Mouse (Mus musculus) stomach, postnatal 0 days (tissue): ENCODE measurements around the gene Armc10. TPM values are rescaled to one million over a fixed set of nuclear protein-coding genes. Genes with fewer than 3 reads are reported as not detected.
A peak's percentile ranks its signal among the peaks of the same experiment; 100 is the strongest.
"Not testable (repeated sequence)": the region's sequence is repeated elsewhere in the genome, so short reads cannot be mapped to it uniquely, and the experiment has no call there.

Experiments used
- ATAC-seq: fragments of 200-750 bp; cut with Nextera tagmentation; 2 replicates; pipeline ENCODE4 v1.8.0; 2017; ENCODE audit not compliant: low FRiP score, low TSS enrichment
- DNase-seq: peaks from one replicate; pipeline ENCODE4 v3.0.0-alpha.2; 2016; ENCODE audit warnings: low spot score
- H3K27ac ChIP-seq: fragments of 300-500 bp; sonication (generic); replicated peaks from 2 replicates; pipeline ENCODE4 v1.5.1; 2014; ENCODE audit warnings: mild to moderate bottlenecking, control low read depth
- H3K27me3 ChIP-seq: fragments of 300-500 bp; sonication (generic); 2 replicates; pipeline ENCODE4 v1.6.1; 2014; ENCODE audit warnings: low read length; ENCODE audit not compliant: control insufficient read depth, insufficient read depth
- H3K36me3 ChIP-seq: fragments of 300-500 bp; sonication (generic); 2 replicates; pipeline ENCODE4 v1.6.1; 2014; ENCODE audit warnings: low read length, mixed read lengths; ENCODE audit not compliant: control insufficient read depth, insufficient read depth
- H3K4me1 ChIP-seq: fragments of 300-500 bp; sonication (generic); replicated peaks from 2 replicates; pipeline ENCODE4 v1.6.1; 2014; ENCODE audit warnings: antibody characterized with exemption; ENCODE audit not compliant: control insufficient read depth, insufficient read depth
- H3K4me2 ChIP-seq: fragments of 300-500 bp; sonication (generic); replicated peaks from 2 replicates; pipeline ENCODE4 v1.6.1; 2014; ENCODE audit warnings: low read depth, mild to moderate bottlenecking, control low read depth, moderate library complexity
- H3K4me3 ChIP-seq: fragments of 300-500 bp; sonication (generic); 2 replicates; pipeline ENCODE4 v1.5.1; 2014; ENCODE audit warnings: low read depth, low read length, control low read depth
- H3K9ac ChIP-seq: fragments of 300-500 bp; sonication (generic); 2 replicates; pipeline ENCODE4 v1.6.1; 2014; ENCODE audit warnings: mild to moderate bottlenecking, low read length, control low read depth, mixed read lengths
- H3K9me3 ChIP-seq: fragments of 300-500 bp; sonication (generic); 2 replicates; pipeline ENCODE4 v1.6.1; 2016; ENCODE audit warnings: low read length; ENCODE audit not compliant: control insufficient read depth
- CTCF ChIP-seq: IDR thresholded peaks from 2 replicates; pipeline ENCODE4 v1.5.1; 2016; ENCODE audit warnings: antibody characterized with exemption, low read depth, mild to moderate bottlenecking, moderate library complexity
- EP300 ChIP-seq: optimal IDR thresholded peaks from 2 replicates; pipeline ENCODE3; 2016; ENCODE audit warnings: antibody characterized with exemption
- WGBS: fragments of 180-500 bp; shearing (Covaris S2); extraction: QIAGEN DNeasy Blood & Tissue Kit; methylation state at CpG from one replicate; pipeline ENCODE4 v1.1.7; 2014; 5-methylcytosine and 5-hydroxymethylcytosine counted together
- polyA plus RNA-seq: library from polyadenylated mRNA; unstranded; fragments of >200 nt; fragmentation: Nextera tagmentation; extraction: Ambion mirVana; gene quantifications from 2 replicates; pipeline ENCODE4 v1.2.1, GENCODE M21; 2015

Armc10 gene
- polyA plus RNA-seq, 1 experiment from 2014 or later: 20.5 TPM

DNA sequence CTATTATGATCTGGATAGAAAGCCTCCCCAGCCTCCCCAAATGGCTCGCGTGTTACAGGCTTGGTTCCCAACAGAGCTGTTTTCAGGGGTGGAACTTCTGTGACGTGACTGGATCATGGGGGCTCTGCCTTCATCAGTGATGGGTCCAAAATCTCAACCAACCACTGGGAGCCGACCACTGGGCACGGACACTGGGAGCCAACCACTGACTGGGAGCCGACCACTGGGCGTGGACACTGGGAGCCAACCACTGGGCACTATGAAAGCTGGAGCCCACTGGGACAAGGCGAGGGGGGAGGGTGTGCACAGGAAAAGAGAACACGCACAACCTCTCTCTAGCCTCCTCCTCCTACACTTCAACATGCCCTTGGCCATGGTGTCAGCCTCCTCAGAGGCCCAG, 38.2 kb downstream of the Armc10 start:
- Histone ChIP-seq H3K4me2 (no peak overlapping the region), H3K27ac (no peak overlapping the region), H3K27me3 (no peaks in the 10 kb centered on the region), H3K4me3 (no peak overlapping the region), H3K9me3 (no peaks in the 10 kb centered on the region), H3K9ac (no peak overlapping the region), H3K36me3 (no peaks in the 10 kb centered on the region), H3K4me1 (no peaks in the 10 kb centered on the region)
- ATAC-seq (no peak), DNase-seq (no peak)
- WGBS: 93% methylated on average over 9 of the region's 9 CpGs
- TF ChIP-seq CTCF (no peak), EP300 (no peak)

DNA sequence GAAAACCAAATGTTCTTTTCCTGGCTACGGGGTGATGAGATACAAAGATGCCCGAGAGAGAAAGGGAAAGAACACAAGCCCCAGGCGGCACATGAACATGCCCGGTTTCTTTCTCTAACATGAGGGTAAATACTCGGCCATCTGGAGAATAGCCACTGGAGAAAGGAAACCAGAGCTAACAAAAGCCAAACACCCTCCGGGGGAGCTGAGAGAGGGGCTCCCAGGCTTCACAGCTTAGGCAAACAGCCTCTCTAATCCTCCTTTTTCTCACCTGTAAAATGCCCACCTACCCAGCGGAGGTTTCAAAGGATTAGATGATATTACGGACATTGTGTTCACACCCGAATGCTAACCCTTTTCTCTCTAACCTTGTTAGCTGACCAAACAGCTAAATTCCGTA, 39.4 kb downstream of the Armc10 start:
- Histone ChIP-seq H3K9me3 (no peaks in the 10 kb centered on the region), H3K36me3 (no peaks in the 10 kb centered on the region), H3K27me3 (no peaks in the 10 kb centered on the region), H3K4me1 (no peaks in the 10 kb centered on the region), H3K4me2 (no peak overlapping the region), H3K27ac (no peak overlapping the region), H3K4me3 (no peak overlapping the region), H3K9ac (no peak overlapping the region)
- WGBS: 61% methylated on average over 10 of the region's 10 CpGs
- ATAC-seq: no peak
- no peak for DNase-seq
- no peak for TF ChIP-seq CTCF
- no peak for TF ChIP-seq EP300

GRCm38 (mm10) chr5:21687042-21687441, 41.4 kb downstream of the Armc10 start:
- Histone ChIP-seq H3K27me3 (no peaks in the 10 kb centered on the region), H3K27ac (no peak overlapping the region), H3K4me2 (no peak overlapping the region), H3K4me1 (no peaks in the 10 kb centered on the region), H3K9ac (no peak overlapping the region), H3K36me3 (no peaks in the 10 kb centered on the region), H3K9me3 (no peaks in the 10 kb centered on the region), H3K4me3 (no peak overlapping the region)
- ATAC-seq: peak; percentile 88; the same call in 1 of the 2 replicates
- TF ChIP-seq EP300: no peak
- no peak for TF ChIP-seq CTCF
- WGBS: 46% methylated on average over 4 of the region's 4 CpGs
- peak; percentile 49 for DNase-seq

- no peak overlapping the region for H3K27ac ChIP-seq
- DNase-seq (no peak), ATAC-seq (no peak)
- H3K9me3 ChIP-seq: no peaks in the 10 kb centered on the region
- no peak overlapping the region for H3K9ac ChIP-seq
- no peak overlapping the region for H3K4me2 ChIP-seq
- WGBS: 85% methylated on average over 5 of the region's 5 CpGs
- H3K4me3 ChIP-seq: no peak overlapping the region
- H3K27me3 ChIP-seq: no peaks in the 10 kb centered on the region
- no peaks in the 10 kb centered on the region for H3K36me3 ChIP-seq
- H3K4me1 ChIP-seq: no peaks in the 10 kb centered on the region
- TF ChIP-seq EP300: no peak
- no peak for TF ChIP-seq CTCF
Measured at GRCm38 (mm10) chr5:21692230-21692629, 46.6 kb downstream of the Armc10 start.

DNA sequence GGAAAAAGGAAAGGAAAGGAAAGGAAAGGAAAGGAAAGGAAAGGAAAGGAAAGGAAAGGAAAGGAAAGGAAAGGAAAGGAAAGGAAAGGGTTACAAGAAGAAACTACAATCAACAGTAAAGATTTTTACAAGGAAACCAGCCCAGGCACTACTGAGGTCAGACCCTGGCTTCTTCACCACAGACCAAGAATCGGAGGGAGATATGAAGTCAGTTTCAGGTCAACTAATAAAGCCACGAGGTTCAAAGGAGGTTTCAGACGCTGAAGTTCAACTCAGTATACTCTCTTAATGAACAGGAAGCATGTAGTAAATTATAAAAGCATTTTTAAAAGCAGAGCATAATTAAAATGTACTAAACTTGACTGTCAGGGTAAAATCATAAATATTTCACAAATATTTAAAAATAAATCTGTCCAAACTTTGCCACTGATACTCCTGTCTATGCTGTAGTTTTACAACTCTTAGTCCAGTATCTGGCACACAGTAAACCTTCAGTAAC, 47.8 kb downstream of the Armc10 start:
- no peaks in the 10 kb centered on the region for H3K36me3 ChIP-seq
- ATAC-seq (no peak), DNase-seq (no peak)
- H3K4me2 ChIP-seq: no peak overlapping the region
- no peaks in the 10 kb centered on the region for H3K27me3 ChIP-seq
- H3K9ac ChIP-seq: no peak overlapping the region
- H3K4me1 ChIP-seq: no peaks in the 10 kb centered on the region
- H3K27ac ChIP-seq: no peak overlapping the region
- no peaks in the 10 kb centered on the region for H3K9me3 ChIP-seq
- 45% methylated on average over 3 of the region's 3 CpGs for WGBS
- H3K4me3 ChIP-seq: no peak overlapping the region
- TF ChIP-seq CTCF (no peak), EP300 (no peak)

DNA sequence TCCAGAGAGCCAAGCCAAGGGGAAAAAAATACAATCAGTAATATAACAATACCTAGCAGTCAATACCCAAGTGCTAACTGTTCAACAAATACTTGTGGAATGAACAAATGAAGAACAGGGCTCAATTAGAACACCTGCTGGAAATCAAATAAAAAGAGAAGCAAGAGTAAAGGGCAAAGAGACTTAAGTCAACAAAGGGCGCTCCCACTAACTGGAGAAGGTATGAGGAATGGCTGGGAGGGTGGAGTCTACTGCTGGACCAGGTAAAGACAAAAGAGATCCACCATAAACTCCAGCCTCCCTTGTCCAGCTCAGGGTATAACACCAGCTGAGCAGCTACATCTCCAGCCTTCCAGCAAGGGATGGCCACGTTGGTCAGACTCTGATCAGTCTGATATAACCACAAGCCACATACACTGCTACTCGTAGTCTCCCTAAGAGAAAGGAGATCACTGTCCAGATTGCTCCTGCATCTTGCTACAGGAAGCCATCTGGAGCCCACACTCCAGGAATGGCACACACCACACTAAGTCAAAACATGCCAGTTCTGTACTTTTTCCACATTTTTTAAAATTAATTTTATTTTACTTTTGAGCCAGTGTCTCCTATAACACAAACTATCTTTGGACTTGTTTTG, 49.4 kb downstream of the Armc10 start:
- H3K9ac ChIP-seq: no peak overlapping the region
- no peak overlapping the region for H3K4me3 ChIP-seq
- TF ChIP-seq CTCF (no peak), EP300 (no peak)
- peak; percentile 82 for ATAC-seq
- H3K4me2 ChIP-seq: no peak overlapping the region
- H3K27ac ChIP-seq: no peak overlapping the region; the same call in 1 of the 2 replicates
- DNase-seq: peak; percentile 38
- WGBS: 59% methylated on average over 3 of the region's 3 CpGs
- H3K4me1 ChIP-seq: no peaks in the 10 kb centered on the region
- no peaks in the 10 kb centered on the region for H3K36me3 ChIP-seq
- no peaks in the 10 kb centered on the region for H3K27me3 ChIP-seq
- no peaks in the 10 kb centered on the region for H3K9me3 ChIP-seq

DNA sequence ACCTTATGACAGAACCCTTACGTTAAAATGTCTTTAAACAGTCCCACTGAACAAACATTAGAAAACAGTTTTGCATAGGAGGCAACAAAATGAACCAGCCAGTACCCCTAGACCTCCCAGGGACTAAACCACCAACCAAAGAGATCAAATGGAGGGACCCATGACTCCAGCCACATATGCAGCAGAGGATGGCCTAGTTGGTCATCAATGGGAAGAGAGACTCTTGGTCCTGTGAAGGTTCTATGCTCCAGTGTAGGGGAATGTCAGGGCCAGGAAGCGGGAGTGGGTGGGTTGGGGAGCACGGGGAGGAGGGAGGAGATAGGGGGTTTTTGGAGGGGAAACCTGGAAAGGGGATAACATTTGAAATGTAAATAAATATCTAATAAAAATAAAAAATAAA, 53.9 kb downstream of the Armc10 start:
- 80% methylated on average over 3 of the region's 3 CpGs for WGBS
- not testable (repeated sequence) for H3K36me3 ChIP-seq, H3K9ac ChIP-seq, H3K4me1 ChIP-seq, H3K4me3 ChIP-seq, H3K27me3 ChIP-seq, H3K9me3 ChIP-seq, DNase-seq, ATAC-seq, H3K27ac ChIP-seq
- H3K4me2 ChIP-seq: peak overlapping the region; percentile 23; the same call in 1 of the 2 replicates
